Mouse (Mus musculus) E14TG2a.4 (cell line): ENCODE measurements around the gene Zfp212.

Experiments used
- CTCF ChIP-seq: conservative IDR thresholded peaks from 2 replicates; pipeline ENCODE4 v1.5.1; 2014; ENCODE audit warnings: low read length
- NANOG ChIP-seq: IDR thresholded peaks from 2 replicates; pipeline ENCODE4 v1.6.1; 2014; ENCODE audit warnings: borderline replicate concordance, low read length, mixed read lengths

DNA sequence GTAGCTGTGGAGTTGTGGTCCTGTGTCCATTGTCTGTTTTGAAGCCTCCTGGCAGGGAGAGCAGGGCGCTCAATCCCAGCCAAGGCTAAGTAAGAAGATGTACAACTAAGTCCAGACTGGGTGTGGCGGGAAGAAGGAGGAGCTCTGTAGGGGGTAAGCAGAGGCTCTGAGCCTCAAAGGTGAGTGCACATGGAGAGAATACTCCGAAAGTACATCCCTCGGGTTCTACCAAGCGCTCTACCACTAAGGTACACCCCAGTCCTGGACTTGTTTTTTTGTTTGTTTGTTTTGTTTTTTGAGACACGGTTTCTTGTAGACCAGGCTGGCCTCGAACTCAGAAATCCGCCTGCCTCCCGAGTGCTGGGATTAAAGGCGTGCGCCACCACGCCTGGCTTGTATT lies 22.2 kb downstream of the Zfp212 start:
- no peak for TF ChIP-seq CTCF
- TF ChIP-seq NANOG: no peak
